Mouse (Mus musculus): ENCODE results near the gene Strip1. TPM values are rescaled to one million over a fixed set of nuclear protein-coding genes. Genes with fewer than 3 reads are reported as not detected.

Strip1 gene
- total and polyA plus RNA-seq, 2 experiments: 6.0 to 23.8 TPM

DNA sequence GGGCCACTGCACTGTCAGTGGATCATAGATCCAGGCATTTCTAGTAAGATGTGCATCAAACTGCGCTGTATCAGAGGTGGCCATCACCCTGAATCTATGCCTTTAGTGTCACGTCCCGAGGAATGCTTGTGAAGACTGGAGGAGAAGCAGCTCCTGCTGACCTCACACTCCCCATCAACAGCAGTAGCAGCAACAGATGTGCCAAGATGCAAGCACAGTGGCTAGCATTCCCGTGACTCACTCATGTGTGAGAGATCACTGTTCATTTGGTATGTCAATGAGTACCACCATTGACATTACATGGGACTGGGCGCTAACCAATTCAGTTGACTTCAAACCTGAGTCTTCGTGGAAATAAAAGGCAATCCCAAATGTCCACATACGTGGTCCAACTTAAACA is 3.9 kb downstream of the Strip1 start:
- Histone ChIP-seq H3K79me2 (ENCODE audit: control insufficient read depth, insufficient read depth, low read length) (no peaks in the 10 kb centered on the region; the same call in 1 of the 2 replicates), H3K36me3 (ENCODE audit: control insufficient read depth, insufficient read depth, low read length) (peaks cover 32% of the 10 kb centered on the region), H3K4me3 (ENCODE audit: insufficient read depth, low read depth, low read length) (no peak overlapping the region), H3K27ac (replicated peaks; ENCODE audit: insufficient read depth, low read depth, low read length) (no peak overlapping the region), H3K9ac (ENCODE audit: low read depth, low read length) (no peak overlapping the region), H3K27me3 (ENCODE audit: control insufficient read depth, insufficient read depth, low read length) (no peaks in the 10 kb centered on the region), H3K4me1 (ENCODE audit: control insufficient read depth, insufficient read depth, low read length) (peaks cover 4% of the 10 kb centered on the region; the same call in 1 of the 2 replicates)
- DNase-seq (ENCODE audit: extremely low read depth, low read depth, low spot score): no peak
- TF ChIP-seq POLR2A (IDR thresholded peaks at IDR 0.05; ENCODE audit: extremely low read depth, insufficient read depth, low read length) (no peak), CTCF (IDR thresholded peaks at IDR 0.05; ENCODE audit: low read depth, low read length) (no peak)
- 98% methylated on average over 7 of the region's 7 CpGs for WGBS

DNA sequence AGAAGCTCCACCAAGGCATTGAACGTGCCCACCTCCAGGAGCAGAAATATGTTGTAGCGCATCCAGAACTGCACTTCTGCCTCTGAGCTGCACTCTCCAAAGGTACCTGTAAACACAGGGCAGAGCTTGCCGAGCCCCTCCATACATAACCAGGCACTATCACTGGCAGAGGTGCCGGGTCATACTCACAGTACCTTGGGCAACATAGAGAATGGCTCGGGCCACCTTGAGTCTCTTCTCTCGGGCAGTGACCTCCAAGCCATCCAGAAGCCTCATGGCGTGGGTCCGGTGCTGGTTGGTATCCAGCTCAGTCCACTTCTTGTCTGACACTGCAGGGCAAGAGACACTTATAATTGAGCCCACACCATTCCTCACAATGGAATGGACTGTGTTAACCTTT is 4.7 kb downstream of the Strip1 start:
- Histone ChIP-seq H3K36me3 (ENCODE audit: control insufficient read depth, insufficient read depth, low read length) (peaks cover 38% of the 10 kb centered on the region), H3K4me1 (ENCODE audit: control insufficient read depth, insufficient read depth, low read length) (peaks cover 4% of the 10 kb centered on the region; the same call in 1 of the 2 replicates), H3K9ac (ENCODE audit: low read depth, low read length) (no peak overlapping the region), H3K79me2 (ENCODE audit: control insufficient read depth, insufficient read depth, low read length) (no peaks in the 10 kb centered on the region; the same call in 1 of the 2 replicates), H3K27ac (replicated peaks; ENCODE audit: insufficient read depth, low read depth, low read length) (no peak overlapping the region), H3K27me3 (ENCODE audit: control insufficient read depth, insufficient read depth, low read length) (no peaks in the 10 kb centered on the region), H3K4me3 (ENCODE audit: insufficient read depth, low read depth, low read length) (no peak overlapping the region)
- DNase-seq (ENCODE audit: extremely low read depth, low read depth, low spot score): no peak
- TF ChIP-seq CTCF (IDR thresholded peaks at IDR 0.05; ENCODE audit: low read depth, low read length): no peak
- TF ChIP-seq POLR2A (IDR thresholded peaks at IDR 0.05; ENCODE audit: extremely low read depth, insufficient read depth, low read length): no peak
- WGBS: 95% methylated on average over 8 of the region's 8 CpGs

DNA sequence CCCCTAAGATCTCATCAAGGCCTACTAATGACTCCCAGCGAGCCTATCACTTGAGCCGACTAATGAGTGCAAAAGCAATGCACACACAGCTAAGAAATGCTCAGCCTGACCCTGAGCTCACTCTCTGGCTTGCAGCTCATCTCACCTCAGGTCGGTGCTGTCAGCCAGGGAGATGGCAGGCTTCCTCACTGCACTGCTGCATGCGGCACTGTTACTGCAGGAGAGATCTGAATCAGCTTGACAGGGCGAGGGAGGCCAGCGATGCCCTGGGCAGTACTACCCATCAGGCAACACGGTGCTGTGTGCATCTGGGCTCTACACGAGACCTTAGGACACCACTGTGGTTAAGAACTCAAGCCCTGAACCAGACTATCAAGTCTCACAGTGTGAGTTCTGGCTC is 6.0 kb downstream of the Strip1 start:
- WGBS: 96% methylated on average over 8 of the region's 8 CpGs
- Histone ChIP-seq H3K27me3 (ENCODE audit: control insufficient read depth, insufficient read depth, low read length) (no peaks in the 10 kb centered on the region), H3K79me2 (ENCODE audit: control insufficient read depth, insufficient read depth, low read length) (no peaks in the 10 kb centered on the region; the same call in 1 of the 2 replicates), H3K4me1 (ENCODE audit: control insufficient read depth, insufficient read depth, low read length) (peaks cover 3% of the 10 kb centered on the region; the same call in 1 of the 2 replicates), H3K9ac (ENCODE audit: low read depth, low read length) (no peak overlapping the region), H3K36me3 (ENCODE audit: control insufficient read depth, insufficient read depth, low read length) (peaks cover 48% of the 10 kb centered on the region), H3K4me3 (ENCODE audit: insufficient read depth, low read depth, low read length) (no peak overlapping the region), H3K27ac (replicated peaks; ENCODE audit: insufficient read depth, low read depth, low read length) (no peak overlapping the region)
- TF ChIP-seq CTCF (IDR thresholded peaks at IDR 0.05; ENCODE audit: low read depth, low read length) (no peak), POLR2A (IDR thresholded peaks at IDR 0.05; ENCODE audit: extremely low read depth, insufficient read depth, low read length) (no peak)
- DNase-seq (ENCODE audit: extremely low read depth, low read depth, low spot score): no peak

DNA sequence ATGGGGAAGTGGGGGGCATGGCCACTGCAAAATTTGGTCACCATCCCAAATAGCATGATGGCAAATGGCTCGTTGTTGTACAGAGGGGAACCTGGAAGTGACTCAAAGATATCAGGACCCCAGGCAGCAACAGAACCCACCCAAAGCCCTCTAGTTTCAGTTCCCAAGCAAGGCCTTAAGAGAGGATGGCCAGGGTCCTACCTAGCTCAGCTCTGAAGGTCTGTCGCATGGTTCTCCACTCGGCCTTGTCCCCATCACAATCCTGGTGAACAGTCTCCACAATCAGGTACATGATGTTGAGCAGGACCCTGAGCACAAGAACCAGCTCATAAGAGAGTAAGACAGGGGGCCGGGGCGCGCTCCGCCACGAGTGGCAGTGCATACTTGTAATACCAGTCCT is 7.1 kb downstream of the Strip1 start:
- Histone ChIP-seq H3K27ac (replicated peaks; ENCODE audit: insufficient read depth, low read depth, low read length) (no peak overlapping the region), H3K9ac (ENCODE audit: low read depth, low read length) (no peak overlapping the region), H3K27me3 (ENCODE audit: control insufficient read depth, insufficient read depth, low read length) (no peaks in the 10 kb centered on the region), H3K4me1 (ENCODE audit: control insufficient read depth, insufficient read depth, low read length) (no peaks in the 10 kb centered on the region; the same call in 1 of the 2 replicates), H3K79me2 (ENCODE audit: control insufficient read depth, insufficient read depth, low read length) (no peaks in the 10 kb centered on the region), H3K36me3 (ENCODE audit: control insufficient read depth, insufficient read depth, low read length) (peaks cover 55% of the 10 kb centered on the region), H3K4me3 (ENCODE audit: insufficient read depth, low read depth, low read length) (no peak overlapping the region)
- 95% methylated on average over 8 of the region's 8 CpGs for WGBS
- DNase-seq (ENCODE audit: extremely low read depth, low read depth, low spot score): no peak
- no peak for TF ChIP-seq POLR2A (IDR thresholded peaks at IDR 0.05; ENCODE audit: extremely low read depth, insufficient read depth, low read length)
- TF ChIP-seq CTCF (IDR thresholded peaks at IDR 0.05; ENCODE audit: low read depth, low read length): no peak

DNA sequence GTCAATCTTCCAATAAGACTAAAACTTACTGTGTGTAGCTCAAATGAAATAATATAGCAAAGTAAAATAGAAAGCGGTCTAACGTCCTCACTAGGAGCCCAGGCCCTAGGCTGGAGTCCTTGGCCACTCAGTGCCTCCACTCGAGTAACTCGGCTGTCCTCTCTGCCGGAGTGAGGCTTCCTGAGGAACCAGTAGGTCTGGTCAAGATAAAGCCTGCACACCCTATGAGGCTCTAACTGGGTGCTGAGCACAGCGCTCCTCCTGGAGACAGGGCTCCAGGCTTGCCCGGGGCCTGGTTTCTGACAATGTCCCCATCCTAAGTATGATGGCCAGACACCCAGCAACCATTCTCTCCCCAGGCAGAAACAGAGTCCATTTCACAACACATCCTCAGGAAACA is 9.0 kb downstream of the Strip1 start:
- no peaks in the 10 kb centered on the region for H3K27me3 ChIP-seq (ENCODE audit: control insufficient read depth, insufficient read depth, low read length)
- no peaks in the 10 kb centered on the region for H3K4me1 ChIP-seq (ENCODE audit: control insufficient read depth, insufficient read depth, low read length)
- no peak overlapping the region for H3K4me3 ChIP-seq (ENCODE audit: insufficient read depth, low read depth, low read length)
- 96% methylated on average over 7 of the region's 7 CpGs for WGBS
- H3K27ac ChIP-seq (replicated peaks; ENCODE audit: insufficient read depth, low read depth, low read length): no peak overlapping the region
- H3K79me2 ChIP-seq (ENCODE audit: control insufficient read depth, insufficient read depth, low read length): no peaks in the 10 kb centered on the region
- H3K9ac ChIP-seq (ENCODE audit: low read depth, low read length): no peak overlapping the region
- no peak for DNase-seq (ENCODE audit: extremely low read depth, low read depth, low spot score)
- TF ChIP-seq CTCF (IDR thresholded peaks at IDR 0.05; ENCODE audit: low read depth, low read length) (no peak), POLR2A (IDR thresholded peaks at IDR 0.05; ENCODE audit: extremely low read depth, insufficient read depth, low read length) (no peak)
- peaks cover 58% of the 10 kb centered on the region for H3K36me3 ChIP-seq (ENCODE audit: control insufficient read depth, insufficient read depth, low read length)

DNA sequence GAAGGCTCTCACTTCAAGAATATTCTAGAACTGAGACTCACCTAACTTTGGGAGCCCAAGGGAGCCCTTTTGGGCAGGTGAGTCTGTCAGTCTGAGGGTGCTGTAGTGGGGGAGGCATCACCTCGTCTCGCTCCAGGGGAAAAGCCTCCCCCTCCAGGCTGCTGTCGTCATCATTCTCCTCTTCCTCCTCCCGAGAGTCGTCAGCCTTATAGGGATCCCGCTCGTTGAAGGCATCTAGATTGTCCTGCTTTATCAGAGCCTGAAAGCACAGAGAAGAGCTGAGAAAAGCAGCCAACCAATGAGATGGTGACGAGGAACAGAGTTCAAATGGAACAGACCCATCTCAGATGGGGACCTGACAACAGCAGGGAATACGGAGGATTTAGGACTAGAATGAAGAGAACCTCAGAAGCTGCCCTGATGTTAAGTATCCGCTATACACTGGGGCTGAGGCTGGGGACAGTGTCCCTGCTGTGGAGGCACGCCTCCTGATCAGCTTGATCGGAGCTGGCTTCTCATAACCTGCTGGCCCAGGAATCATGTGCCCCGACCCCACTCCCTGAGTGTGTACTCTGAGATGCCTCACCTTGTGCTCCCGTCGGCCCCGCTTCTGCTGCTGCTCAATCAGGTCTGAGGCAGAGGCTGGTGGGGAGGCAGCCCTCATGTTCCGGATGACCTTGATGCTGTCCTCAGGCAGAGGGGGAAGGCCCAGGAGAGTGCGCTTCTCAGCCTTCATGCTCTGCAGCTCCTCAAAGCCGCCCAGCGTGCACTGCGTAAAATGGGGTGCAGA is 10.0 kb downstream of the Strip1 start:
- no peak for TF ChIP-seq CTCF (IDR thresholded peaks at IDR 0.05; ENCODE audit: low read depth, low read length)
- TF ChIP-seq POLR2A (IDR thresholded peaks at IDR 0.05; ENCODE audit: extremely low read depth, insufficient read depth, low read length): no peak
- no peak overlapping the region for H3K27ac ChIP-seq (replicated peaks; ENCODE audit: insufficient read depth, low read depth, low read length)

More for the DNA sequence above, 10.0 kb downstream of the Strip1 start:
- Histone ChIP-seq H3K9ac (ENCODE audit: low read depth, low read length) (no peak overlapping the region), H3K36me3 (ENCODE audit: control insufficient read depth, insufficient read depth, low read length) (peaks cover 61% of the 10 kb centered on the region), H3K79me2 (ENCODE audit: control insufficient read depth, insufficient read depth, low read length) (no peaks in the 10 kb centered on the region), H3K4me3 (ENCODE audit: insufficient read depth, low read depth, low read length) (no peak overlapping the region), H3K27me3 (ENCODE audit: control insufficient read depth, insufficient read depth, low read length) (no peaks in the 10 kb centered on the region), H3K4me1 (ENCODE audit: control insufficient read depth, insufficient read depth, low read length) (no peaks in the 10 kb centered on the region)
- no peak for DNase-seq (ENCODE audit: extremely low read depth, low read depth, low spot score)
- 96% methylated on average over 21 of the region's 21 CpGs for WGBS

Data from liver, adult 2 months (tissue).